Mouse (Mus musculus) embryonic facial prominence, embryonic 15.5 days (tissue): Measurements from ENCODE around the gene Lamc1. TPM values are rescaled to one million over a fixed set of nuclear protein-coding genes. Genes with fewer than 3 reads are reported as not detected.

Source experiments
- ATAC-seq: fragments of 200-750 bp; cut with Nextera tagmentation; 2 replicates; pipeline ENCODE4 v1.8.0; 2017; ENCODE audit warnings: low read depth, moderate TSS enrichment; ENCODE audit not compliant: insufficient number of reproducible peaks, low FRiP score, low TSS enrichment
- H3K27ac ChIP-seq: fragments of 300-500 bp; sonication (generic); replicated peaks from 2 replicates; pipeline ENCODE4 v1.5.1; 2015; ENCODE audit warnings: mild to moderate bottlenecking, inconsistent platforms
- H3K27me3 ChIP-seq: fragments of 300-500 bp; sonication (generic); 2 replicates; pipeline ENCODE4 v1.6.1; 2015; ENCODE audit warnings: inconsistent platforms
- H3K36me3 ChIP-seq: fragments of 300-500 bp; sonication (generic); 2 replicates; pipeline ENCODE4 v1.6.1; 2015; ENCODE audit warnings: mild to moderate bottlenecking, inconsistent platforms
- H3K4me1 ChIP-seq: fragments of 300-500 bp; sonication (generic); 2 replicates; pipeline ENCODE4 v1.6.1; 2015; ENCODE audit warnings: inconsistent platforms
- H3K4me2 ChIP-seq: fragments of 300-500 bp; sonication (generic); replicated peaks from 2 replicates; pipeline ENCODE4 v1.6.1; 2015; ENCODE audit warnings: mild to moderate bottlenecking, inconsistent platforms
- H3K4me3 ChIP-seq: fragments of 300-500 bp; sonication (generic); replicated peaks from 2 replicates; pipeline ENCODE4 v1.5.1; 2015; ENCODE audit warnings: mild to moderate bottlenecking, inconsistent platforms
- H3K9ac ChIP-seq: fragments of 300-500 bp; sonication (generic); 2 replicates; pipeline ENCODE4 v1.6.1; 2015; ENCODE audit warnings: inconsistent platforms
- H3K9me3 ChIP-seq: fragments of 300-500 bp; sonication (generic); replicated peaks from 2 replicates; pipeline ENCODE4 v1.6.1; 2016; ENCODE audit warnings: inconsistent platforms
- WGBS: fragments of 180-500 bp; shearing (Covaris S2); methylation state at CpG from one replicate; pipeline ENCODE4 v1.1.7; 2015; 5-methylcytosine and 5-hydroxymethylcytosine counted together
- polyA plus RNA-seq: library from polyadenylated mRNA; unstranded; fragments of >200 nt; fragmentation: Nextera tagmentation; extraction: Ambion mirVana; gene quantifications from 2 replicates; pipeline ENCODE4 v1.2.1, GENCODE M21; 2015

Lamc1 gene
- polyA plus RNA-seq, 1 experiment from 2014 or later: 48.4 TPM

DNA sequence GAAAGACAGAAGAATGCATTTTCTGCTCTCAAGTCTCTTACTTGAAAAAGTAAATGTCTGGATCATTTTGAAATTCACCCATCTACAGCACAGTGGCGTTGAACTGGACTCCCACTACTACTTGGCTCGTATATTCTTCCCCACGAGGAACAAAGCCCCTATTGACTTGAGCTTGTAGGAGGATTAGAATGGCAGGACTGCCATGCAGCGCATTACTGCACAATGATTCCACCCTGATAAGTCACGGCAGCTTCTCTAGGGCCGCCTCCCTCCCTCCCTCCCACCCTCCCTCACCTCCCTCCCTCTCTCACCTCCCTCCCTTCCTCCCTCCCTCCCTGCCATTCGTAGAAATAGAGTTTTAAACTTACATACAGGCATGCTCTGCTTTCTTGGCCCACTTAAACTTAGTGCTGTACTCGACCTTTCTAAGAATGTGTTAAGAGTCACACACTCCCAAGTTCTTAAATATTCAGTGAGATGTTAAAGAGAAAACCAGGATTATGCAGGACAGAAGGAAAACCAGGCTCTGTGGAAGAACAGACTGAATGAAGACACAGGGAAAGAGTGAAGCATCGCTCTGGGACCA, 54.5 kb downstream of the Lamc1 start:
- H3K4me1 ChIP-seq: peaks cover 23% of the 10 kb centered on the region
- H3K4me3 ChIP-seq: no peak overlapping the region

GRCm38 (mm10) chr1:153275466-153275865, 57.1 kb downstream of the Lamc1 start:
- Histone ChIP-seq H3K9ac (no peak overlapping the region), H3K9me3 (no peaks in the 10 kb centered on the region), H3K36me3 (no peaks in the 10 kb centered on the region), H3K27me3 (no peaks in the 10 kb centered on the region), H3K27ac (no peak overlapping the region), H3K4me2 (no peak overlapping the region), H3K4me3 (no peak overlapping the region), H3K4me1 (peaks cover 24% of the 10 kb centered on the region)
- WGBS: 73% methylated on average over 5 of the region's 5 CpGs
- ATAC-seq: no peak

More for the DNA sequence above, 54.5 kb downstream of the Lamc1 start:
- no peak overlapping the region for H3K4me2 ChIP-seq
- ATAC-seq: no peak
- H3K9me3 ChIP-seq: no peaks in the 10 kb centered on the region
- H3K9ac ChIP-seq: no peak overlapping the region
- no peaks in the 10 kb centered on the region for H3K27me3 ChIP-seq
- WGBS: 47% methylated on average over 9 of the region's 9 CpGs
- H3K27ac ChIP-seq: no peak overlapping the region
- no peaks in the 10 kb centered on the region for H3K36me3 ChIP-seq

DNA sequence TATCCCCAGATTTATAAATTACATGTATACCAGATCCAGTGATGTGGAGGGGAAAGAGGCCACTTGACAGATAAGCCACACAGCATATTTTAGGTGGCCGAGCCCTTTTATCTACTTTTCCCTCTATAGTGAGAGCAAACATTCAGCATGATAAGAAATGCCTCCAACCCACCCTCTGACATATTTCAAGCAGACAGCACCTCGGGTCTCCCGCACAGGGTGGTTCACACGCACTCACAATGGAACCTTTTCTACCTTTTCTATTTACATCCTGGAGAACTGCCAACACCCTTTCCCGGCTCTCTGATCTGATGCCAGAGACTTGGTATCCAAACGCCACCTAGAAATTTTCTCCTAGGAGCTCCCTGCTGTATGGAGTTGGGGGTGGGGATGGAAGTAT, 58.0 kb downstream of the Lamc1 start:
- WGBS: 44% methylated on average over 6 of the region's 6 CpGs
- Histone ChIP-seq H3K4me1 (peaks cover 23% of the 10 kb centered on the region), H3K4me3 (no peak overlapping the region), H3K27ac (no peak overlapping the region), H3K9ac (no peak overlapping the region), H3K36me3 (no peaks in the 10 kb centered on the region), H3K4me2 (no peak overlapping the region), H3K27me3 (no peaks in the 10 kb centered on the region), H3K9me3 (no peaks in the 10 kb centered on the region)
- no peak for ATAC-seq

DNA sequence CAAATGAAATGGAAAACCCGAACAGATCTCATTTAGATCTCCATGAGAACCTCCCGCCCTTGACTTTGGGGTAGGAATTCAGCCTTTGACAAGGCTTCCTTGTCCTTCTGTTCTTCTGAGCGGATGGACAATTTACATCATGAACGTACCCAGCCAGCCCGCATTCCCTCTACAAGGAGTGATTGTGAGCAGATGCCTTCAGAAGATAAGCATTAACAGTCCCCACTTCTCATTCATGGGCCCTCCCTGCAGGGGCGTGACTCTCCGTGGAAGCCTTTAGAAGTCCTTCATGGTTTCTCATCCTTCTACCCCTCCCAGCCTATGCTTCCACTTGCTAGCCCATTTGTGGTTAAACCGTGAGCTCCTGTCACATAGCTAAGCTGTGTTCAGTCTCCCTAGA, 58.9 kb downstream of the Lamc1 start:
- Histone ChIP-seq H3K9ac (no peak overlapping the region), H3K4me2 (no peak overlapping the region), H3K27me3 (no peaks in the 10 kb centered on the region), H3K4me1 (peaks cover 23% of the 10 kb centered on the region), H3K27ac (0 out of 2 replicates have a peak overlapping the region, but pooled peaks have one; percentile 22), H3K9me3 (no peaks in the 10 kb centered on the region), H3K36me3 (no peaks in the 10 kb centered on the region), H3K4me3 (no peak overlapping the region)
- WGBS: 24% methylated on average over 8 of the region's 8 CpGs
- ATAC-seq: no peak

DNA sequence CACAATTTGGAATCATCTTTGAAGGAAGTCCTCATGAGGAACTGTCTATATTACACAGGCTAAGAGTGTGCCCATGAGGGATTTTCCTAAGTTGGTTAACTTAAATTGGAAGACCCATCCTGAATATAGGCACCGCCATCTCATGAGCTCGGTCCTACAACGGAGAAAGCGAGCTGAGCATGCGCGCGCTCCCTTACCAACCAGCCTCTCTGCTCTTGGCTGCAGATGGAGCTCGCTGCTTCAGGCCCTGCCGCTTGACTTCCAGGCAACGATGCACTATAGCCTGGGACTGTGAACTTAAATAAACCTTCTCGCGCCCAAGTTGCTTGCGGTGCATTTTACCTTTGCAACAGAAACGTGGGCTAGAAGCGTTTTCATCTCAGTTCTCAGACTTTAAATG, 61.8 kb downstream of the Lamc1 start:
- Histone ChIP-seq H3K27ac (no peak overlapping the region), H3K4me1 (peaks cover 35% of the 10 kb centered on the region), H3K4me3 (no peak overlapping the region), H3K4me2 (no peak overlapping the region), H3K9ac (no peak overlapping the region), H3K36me3 (no peaks in the 10 kb centered on the region), H3K27me3 (no peaks in the 10 kb centered on the region), H3K9me3 (no peaks in the 10 kb centered on the region)
- ATAC-seq: no peak
- 93% methylated on average over 15 of the region's 15 CpGs for WGBS

DNA sequence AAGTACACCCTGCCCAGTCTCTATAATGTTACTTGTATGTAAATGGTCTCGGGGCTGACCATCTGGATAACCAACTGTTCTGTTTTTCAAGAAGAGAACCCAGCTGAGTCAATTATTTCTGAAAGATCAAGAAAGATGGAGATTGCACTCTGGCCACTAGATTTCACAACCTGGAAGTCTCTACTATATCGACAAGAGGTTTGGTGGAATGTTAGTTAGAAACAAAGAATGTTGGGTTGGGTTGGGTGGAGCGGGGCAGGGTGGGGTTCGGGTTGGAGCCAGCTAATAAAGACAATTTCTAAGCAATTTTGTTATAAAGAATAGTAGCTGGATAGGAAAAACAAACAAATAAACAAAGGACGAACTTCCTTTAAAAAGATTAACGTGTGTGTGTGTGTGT, 62.9 kb downstream of the Lamc1 start:
- H3K36me3 ChIP-seq: no peaks in the 10 kb centered on the region
- H3K4me1 ChIP-seq: peaks cover 42% of the 10 kb centered on the region
- H3K27ac ChIP-seq: no peak overlapping the region
- no peaks in the 10 kb centered on the region for H3K9me3 ChIP-seq
- H3K4me2 ChIP-seq: no peak overlapping the region
- no peaks in the 10 kb centered on the region for H3K27me3 ChIP-seq
- WGBS: 81% methylated on average over 6 of the region's 6 CpGs
- H3K4me3 ChIP-seq: no peak overlapping the region
- ATAC-seq: no peak
- no peak overlapping the region for H3K9ac ChIP-seq

GRCm38 (mm10) chr1:153268806-153269309, 63.7 kb downstream of the Lamc1 start:
- WGBS: 58% methylated on average over 6 of the region's 6 CpGs
- no peaks in the 10 kb centered on the region for H3K9me3 ChIP-seq
- H3K27ac ChIP-seq: no peak overlapping the region
- no peak overlapping the region for H3K9ac ChIP-seq
- H3K4me2 ChIP-seq: no peak overlapping the region
- no peaks in the 10 kb centered on the region for H3K27me3 ChIP-seq
- no peak overlapping the region for H3K4me3 ChIP-seq
- ATAC-seq: no peak
- peaks cover 42% of the 10 kb centered on the region for H3K4me1 ChIP-seq
- no peaks in the 10 kb centered on the region for H3K36me3 ChIP-seq

GRCm38 (mm10) chr1:153268306-153268705, 64.3 kb downstream of the Lamc1 start:
- no peaks in the 10 kb centered on the region for H3K27me3 ChIP-seq
- peaks cover 37% of the 10 kb centered on the region for H3K4me1 ChIP-seq
- H3K4me2 ChIP-seq: no peak overlapping the region
- no peak for ATAC-seq
- H3K4me3 ChIP-seq: no peak overlapping the region
- no peak overlapping the region for H3K27ac ChIP-seq
- H3K9me3 ChIP-seq: no peaks in the 10 kb centered on the region
- WGBS: 93% methylated on average over 7 of the region's 7 CpGs
- no peaks in the 10 kb centered on the region for H3K36me3 ChIP-seq
- H3K9ac ChIP-seq: no peak overlapping the region

DNA sequence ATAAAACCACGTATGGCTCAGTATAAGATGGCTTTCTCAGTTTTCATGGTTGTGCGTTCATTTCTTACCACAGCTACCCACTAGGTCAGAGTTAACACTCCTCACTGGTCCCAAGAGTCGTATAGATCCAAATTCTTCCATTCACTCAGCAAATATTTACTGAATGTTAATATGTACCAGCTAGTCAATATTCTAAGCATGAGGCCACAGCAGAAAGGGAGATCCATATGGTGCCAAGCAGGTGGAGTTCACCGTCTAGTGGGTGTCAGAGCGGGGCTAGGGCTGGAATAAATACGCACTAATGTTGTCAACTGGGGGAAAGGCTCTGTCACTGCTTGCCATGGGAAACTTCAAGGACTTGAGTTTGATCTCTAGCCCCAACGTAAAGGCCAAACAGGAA, 64.9 kb downstream of the Lamc1 start:
- WGBS: 75% methylated on average over 7 of the region's 7 CpGs
- Histone ChIP-seq H3K4me2 (no peak overlapping the region), H3K9ac (no peak overlapping the region), H3K36me3 (no peaks in the 10 kb centered on the region), H3K27ac (no peak overlapping the region), H3K4me3 (no peak overlapping the region), H3K27me3 (no peaks in the 10 kb centered on the region), H3K9me3 (no peaks in the 10 kb centered on the region), H3K4me1 (peaks cover 36% of the 10 kb centered on the region)
- no peak for ATAC-seq

- no peak overlapping the region for H3K9ac ChIP-seq
- 39% methylated on average over 5 of the region's 5 CpGs for WGBS
- peaks cover 29% of the 10 kb centered on the region for H3K4me1 ChIP-seq
Measured at GRCm38 (mm10) chr1:153266891-153267290, 65.7 kb downstream of the Lamc1 start.

DNA sequence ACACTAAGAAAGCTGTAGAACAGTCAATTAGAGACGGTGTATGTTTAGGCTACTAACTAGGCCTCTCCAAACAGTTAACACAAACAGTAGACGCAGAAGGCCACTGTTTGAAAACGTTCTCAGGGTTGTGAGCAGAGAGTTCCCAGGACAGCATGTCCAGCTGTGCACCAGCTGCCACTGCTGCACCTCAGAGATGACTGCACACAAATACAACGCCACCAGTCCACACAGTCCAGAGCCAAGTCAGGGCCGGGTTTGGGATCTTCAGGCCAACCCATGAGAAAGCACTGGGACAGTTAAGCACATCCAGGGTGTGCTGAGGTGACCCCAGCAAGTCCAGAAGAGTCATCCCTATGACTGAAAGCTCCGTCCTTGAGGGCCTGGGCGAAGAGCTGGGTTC, 67.0 kb downstream of the Lamc1 start:
- Histone ChIP-seq H3K27ac (peak overlapping the region; percentile 72), H3K4me3 (no peak overlapping the region), H3K9me3 (no peaks in the 10 kb centered on the region), H3K4me1 (peaks cover 29% of the 10 kb centered on the region), H3K27me3 (no peaks in the 10 kb centered on the region), H3K36me3 (0 out of 2 replicates have a peak, but pooled peaks cover 5% of the 10 kb centered on the region), H3K9ac (no peak overlapping the region), H3K4me2 (no peak overlapping the region)
- ATAC-seq: peak; percentile 61; the same call in 1 of the 2 replicates
- WGBS: 67% methylated on average over 7 of the region's 7 CpGs

More at GRCm38 (mm10) chr1:153266891-153267290, 65.7 kb downstream of the Lamc1 start:
- H3K4me2 ChIP-seq: no peak overlapping the region
- no peak overlapping the region for H3K4me3 ChIP-seq
- H3K9me3 ChIP-seq: no peaks in the 10 kb centered on the region
- 0 out of 2 replicates have a peak, but pooled peaks cover 5% of the 10 kb centered on the region for H3K36me3 ChIP-seq
- H3K27ac ChIP-seq: peak overlapping the region; percentile 36; the same call in 1 of the 2 replicates
- ATAC-seq: no peak
- H3K27me3 ChIP-seq: no peaks in the 10 kb centered on the region

- Histone ChIP-seq H3K9me3 (no peaks in the 10 kb centered on the region), H3K27me3 (no peaks in the 10 kb centered on the region), H3K36me3 (0 out of 2 replicates have a peak, but pooled peaks cover 5% of the 10 kb centered on the region), H3K27ac (peak overlapping the region; percentile 72), H3K4me1 (peaks cover 29% of the 10 kb centered on the region), H3K4me3 (no peak overlapping the region), H3K9ac (no peak overlapping the region), H3K4me2 (no peak overlapping the region)
- 20% methylated on average over 7 of the region's 7 CpGs for WGBS
- peak; percentile 75 for ATAC-seq
Measured at GRCm38 (mm10) chr1:153265066-153265465, 67.5 kb downstream of the Lamc1 start.
